Mouse (Mus musculus): ENCODE results near the gene Acadvl.

The Acadvl gene

DNA sequence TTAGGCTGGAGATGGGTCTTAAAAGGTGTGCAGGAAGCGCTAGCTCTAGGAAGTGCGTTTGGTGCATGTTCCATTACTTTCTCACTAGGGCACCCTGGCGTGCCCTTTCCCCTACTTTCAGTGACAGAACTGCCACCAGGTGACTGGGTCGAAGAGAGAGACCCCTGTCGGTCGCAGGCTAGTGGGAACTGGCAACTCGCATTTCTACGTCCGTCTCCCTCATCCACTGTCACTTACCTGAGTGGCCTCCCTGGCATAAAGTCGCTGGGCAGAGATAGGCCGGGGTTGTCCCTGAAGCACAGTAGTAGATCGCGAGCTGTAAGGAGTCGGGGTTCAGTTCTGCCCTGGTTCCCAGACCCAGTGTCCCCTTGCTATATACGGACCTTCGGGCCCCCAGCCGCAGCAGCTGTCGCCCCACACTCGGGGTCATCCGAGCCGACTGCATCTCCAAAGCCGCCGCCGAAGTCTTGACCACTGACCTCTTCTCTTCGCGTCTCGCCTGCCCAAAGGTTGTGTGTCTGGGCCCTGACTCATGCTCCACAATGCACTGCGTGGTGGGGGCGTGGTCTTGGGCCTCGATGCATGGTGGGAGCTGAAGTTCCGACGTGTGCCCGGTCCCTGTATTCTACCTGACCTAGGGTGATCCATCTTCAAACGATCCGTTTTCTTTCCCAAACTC lies at the start of gene Acadvl:
Gene Acadvl, minus strand, starts transcription at position 532 of the 679 bp plus-strand sequence.
- in situ Hi-C loops (cut with MboI, MseI), result loop anchor here (10.0 kb wide), 1 partner anchor 600 kb away; the partner anchor contains the start of gene Kdm6b

DNA sequence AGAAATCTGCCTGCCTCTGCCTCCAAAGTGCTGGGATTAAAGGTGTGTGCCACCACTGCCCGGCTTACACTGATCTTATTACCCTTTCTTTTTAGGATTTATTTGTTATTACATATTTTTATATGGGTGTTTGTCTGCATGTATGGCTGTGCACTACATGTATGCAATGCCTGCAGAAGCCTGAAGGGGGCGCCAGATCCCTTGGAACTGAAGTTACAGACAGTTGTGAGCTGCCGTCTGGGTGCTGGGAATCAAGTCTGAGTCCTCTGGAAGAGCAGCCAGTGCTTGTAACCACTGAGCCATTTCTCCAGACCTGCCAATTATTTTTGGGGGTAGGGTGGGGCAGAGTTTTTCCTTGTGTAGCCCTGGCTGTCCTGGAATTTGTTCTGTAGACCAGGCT lies 47.8 kb upstream of the Acadvl start:
- in situ Hi-C loops (cut with MboI, MseI), result no loop called here

DNA sequence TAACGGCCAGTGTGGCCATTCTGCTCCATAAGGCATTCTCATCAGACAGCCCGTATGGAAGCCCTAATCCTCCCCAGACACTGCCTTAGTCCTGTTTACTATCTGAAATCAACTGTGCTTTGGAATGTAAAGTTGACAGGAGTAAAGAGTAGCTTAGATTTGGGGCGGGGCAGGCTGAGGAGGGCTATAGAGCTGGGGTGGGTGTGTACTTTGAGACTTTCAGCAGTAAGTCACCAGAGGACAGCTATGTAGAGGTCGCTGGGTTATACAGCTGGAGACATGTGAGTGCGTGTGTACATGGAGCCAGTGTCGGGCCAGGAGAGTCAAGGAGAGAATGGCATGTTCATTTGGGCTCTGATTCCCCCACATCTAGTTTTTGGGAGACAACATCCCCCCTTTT lies 44.7 kb upstream of the Acadvl start:
- in situ Hi-C loops (cut with MboI, MseI), result loop anchor here (5.0 kb wide), 1 partner anchor 117 kb away; no protein-coding TSS in a partner anchor

DNA sequence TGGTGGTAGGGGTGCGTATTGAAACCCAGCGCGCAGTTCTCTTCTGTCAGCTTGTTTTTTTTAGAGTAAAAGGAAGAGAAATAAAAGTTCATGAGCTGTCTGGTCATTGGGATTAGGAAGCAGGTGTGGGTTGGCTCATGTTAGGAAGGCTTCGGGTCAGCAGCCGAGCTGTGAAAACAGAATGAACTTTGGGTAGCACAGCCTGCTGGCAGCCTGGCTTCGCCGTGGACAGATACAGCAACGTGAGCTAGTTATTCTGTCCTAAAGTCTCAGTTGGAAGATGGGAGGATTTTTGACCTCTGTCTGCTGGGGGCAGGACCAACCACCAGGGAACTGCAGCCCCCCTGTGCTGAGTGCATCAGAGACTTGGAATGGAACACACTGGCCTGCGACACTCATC lies 42.6 kb upstream of the Acadvl start:
- in situ Hi-C loops (cut with MboI, MseI), result loop anchor here (5.0 kb wide), 1 partner anchor 119 kb away; no protein-coding TSS in a partner anchor

DNA sequence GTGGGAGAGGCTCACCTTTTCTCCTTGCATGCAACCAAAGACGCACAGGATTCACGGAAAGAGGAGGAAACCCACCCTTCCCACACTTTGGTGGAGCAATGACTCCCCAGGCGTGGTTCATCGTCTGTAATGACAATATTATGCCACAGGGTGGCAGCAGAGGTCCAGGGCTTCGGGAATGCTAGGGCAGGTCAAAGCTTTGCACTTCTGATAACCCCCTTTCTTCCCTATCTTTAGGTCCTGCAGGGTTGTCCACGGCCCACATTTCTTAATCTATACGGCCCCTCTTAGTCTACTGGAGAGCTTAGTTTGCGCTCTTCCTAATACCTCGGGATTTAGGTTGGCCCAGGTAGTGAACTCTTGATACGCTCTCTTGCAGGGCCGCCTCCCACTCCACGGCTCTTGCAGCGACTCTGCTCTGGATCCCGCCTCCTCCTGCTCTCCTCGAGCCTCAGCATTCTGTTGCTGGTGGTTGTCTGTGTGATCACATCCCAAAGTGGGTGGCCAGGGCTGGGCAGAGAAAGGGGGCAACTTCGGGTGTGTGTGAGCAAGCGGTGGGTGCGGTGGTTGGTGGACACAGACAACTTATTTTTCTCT lies 40.5 kb upstream of the Acadvl start:
- in situ Hi-C loops (cut with MboI, MseI), result loop anchor here (5.0 kb wide), 1 partner anchor 122 kb away; no protein-coding TSS in a partner anchor

DNA sequence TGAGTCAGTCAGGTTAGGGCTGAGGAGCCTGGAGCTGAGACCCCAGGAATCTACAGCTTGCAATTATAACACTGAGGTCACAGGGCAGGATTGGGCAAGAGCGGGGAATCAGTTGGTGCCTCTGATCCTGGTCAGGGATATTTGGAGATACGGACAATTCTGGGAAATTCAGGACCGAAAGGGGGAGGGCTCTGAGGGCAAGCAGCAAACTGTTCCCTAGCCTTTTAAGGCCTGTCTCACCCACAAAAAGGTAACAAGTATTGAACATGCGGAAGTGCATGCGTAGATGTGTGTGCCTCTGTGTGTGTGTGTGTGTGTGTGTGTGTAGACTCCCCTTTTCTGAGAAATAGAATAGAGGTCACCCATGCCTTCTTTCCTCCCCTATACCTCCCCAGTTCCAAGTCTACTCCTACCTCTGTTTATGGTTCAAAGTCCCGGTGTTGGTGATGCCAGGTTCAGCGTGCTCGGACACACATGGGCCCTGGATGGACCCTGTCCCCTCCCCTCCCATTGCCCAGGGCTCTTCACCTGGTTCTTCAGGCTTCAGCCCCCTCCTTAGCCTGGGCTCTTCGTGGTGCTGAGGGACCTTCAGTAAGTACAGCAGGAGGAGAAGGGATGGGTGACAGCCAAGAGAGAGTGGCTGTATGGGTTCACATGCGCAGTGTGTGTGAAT lies 38.8 kb upstream of the Acadvl start, which contains the start of gene Asgr1:
Gene Asgr1, plus strand, starts transcription at position 188 of the 673 bp plus-strand sequence.
- in situ Hi-C loops (cut with MboI, MseI), result loop anchor here (5.0 kb wide), 1 partner anchor 148 kb away; no protein-coding TSS in a partner anchor

DNA sequence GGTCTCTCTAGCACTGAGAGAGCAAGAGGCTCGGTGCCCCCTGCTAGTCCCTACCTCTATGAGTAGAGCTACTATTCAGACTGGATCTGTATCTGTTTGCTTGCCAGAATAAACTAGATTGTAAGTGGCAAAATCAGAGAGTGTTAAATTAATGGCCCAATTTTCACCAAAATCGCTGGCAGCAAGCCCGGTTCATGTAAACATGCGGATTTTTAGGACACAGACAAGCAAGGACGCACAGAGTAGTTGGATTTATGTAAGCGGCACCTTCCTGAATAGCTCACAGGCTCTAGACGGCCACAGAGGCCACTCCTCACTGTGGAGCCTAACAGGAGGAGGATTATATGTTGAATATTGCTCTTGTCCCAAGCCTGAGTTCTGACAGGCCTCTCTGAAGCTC lies 37.9 kb upstream of the Acadvl start:
- in situ Hi-C loops (cut with MboI, MseI), result loop anchor here (5.0 kb wide), 1 partner anchor 149 kb away; no protein-coding TSS in a partner anchor

DNA sequence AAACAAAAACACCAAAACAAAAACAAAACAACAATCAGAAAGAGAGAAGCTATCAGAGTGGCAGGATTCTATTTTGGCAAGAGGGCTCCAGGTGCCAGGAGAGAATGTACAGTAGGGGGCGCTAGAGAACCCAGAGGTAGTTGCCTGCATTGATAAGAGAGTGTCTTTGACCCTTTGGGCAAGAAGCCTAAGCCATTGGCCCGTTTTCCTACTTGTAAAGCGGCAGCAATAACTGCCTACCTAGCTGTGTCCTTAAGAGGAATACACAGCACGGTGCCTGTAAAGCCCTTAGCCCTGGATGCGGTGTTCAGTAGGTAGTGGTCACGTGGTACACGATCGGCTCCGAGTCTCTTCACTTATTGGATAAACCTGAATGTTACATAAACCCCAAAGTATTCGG lies 34.6 kb upstream of the Acadvl start:
- in situ Hi-C loops (cut with MboI, MseI), result loop anchor here (5.0 kb wide), 1 partner anchor 152 kb away; no protein-coding TSS in a partner anchor

DNA sequence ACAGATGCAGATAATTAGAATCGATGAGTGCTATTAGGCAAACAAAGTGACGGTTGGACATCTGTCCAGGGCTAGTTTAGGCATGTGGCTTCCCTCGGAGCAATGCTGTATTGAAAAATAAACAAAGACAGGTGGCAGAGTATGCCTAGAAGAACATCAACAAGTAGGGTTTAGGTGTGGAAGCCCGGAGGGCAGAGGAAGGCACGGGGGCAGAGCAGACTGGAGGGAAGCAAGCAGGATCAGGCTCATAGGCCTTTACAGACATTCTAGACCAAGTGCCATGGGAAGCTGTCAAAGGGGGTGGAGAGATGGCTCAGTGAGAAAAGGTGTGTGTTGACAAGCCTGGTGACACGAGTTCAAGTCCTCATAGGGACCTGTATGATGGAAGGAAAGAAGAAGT lies 34.2 kb upstream of the Acadvl start:
- in situ Hi-C loops (cut with MboI, MseI), result no loop called here

DNA sequence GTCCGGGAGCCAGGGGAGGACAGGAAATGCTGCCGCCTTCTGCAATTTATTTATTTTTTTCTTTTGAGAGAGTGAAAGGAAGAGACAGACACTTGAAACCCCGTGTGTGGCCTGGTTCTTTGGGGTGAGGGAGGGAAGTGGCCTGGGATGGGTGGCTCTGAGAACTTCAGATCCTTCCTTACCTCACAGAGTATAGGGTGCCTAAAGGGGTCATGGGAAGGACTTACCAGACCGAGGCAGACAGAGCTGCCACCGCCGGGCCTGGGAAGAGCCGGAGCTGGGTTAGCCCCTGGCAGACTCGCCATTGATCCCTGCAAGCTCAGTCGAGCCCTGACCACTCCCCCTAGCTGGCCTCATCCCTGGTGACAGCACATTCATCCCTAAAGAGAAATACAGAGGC lies 30.2 kb upstream of the Acadvl start:
- in situ Hi-C loops (cut with MboI, MseI), result no loop called here

DNA sequence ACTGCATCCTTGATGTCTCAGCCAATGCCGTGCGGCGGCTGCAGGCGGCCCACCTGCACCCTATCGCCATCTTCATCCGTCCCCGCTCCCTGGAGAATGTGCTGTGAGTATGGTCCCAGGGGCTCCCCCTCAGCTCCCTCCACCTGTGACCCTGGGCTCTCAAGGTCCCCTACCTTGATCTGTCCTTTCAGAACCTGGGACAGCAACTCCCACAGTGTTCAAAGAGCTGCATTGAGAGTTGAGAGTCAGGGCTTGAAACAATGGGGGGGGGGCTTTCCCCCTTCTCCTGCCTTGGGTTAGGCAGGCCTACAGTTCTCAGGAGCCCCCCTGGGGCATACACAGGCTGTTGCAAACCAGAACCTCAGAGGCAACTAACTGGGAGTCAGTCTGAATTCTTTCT lies 28.5 kb upstream of the Acadvl start:
- in situ Hi-C loops (cut with MboI, MseI), result no loop called here

DNA sequence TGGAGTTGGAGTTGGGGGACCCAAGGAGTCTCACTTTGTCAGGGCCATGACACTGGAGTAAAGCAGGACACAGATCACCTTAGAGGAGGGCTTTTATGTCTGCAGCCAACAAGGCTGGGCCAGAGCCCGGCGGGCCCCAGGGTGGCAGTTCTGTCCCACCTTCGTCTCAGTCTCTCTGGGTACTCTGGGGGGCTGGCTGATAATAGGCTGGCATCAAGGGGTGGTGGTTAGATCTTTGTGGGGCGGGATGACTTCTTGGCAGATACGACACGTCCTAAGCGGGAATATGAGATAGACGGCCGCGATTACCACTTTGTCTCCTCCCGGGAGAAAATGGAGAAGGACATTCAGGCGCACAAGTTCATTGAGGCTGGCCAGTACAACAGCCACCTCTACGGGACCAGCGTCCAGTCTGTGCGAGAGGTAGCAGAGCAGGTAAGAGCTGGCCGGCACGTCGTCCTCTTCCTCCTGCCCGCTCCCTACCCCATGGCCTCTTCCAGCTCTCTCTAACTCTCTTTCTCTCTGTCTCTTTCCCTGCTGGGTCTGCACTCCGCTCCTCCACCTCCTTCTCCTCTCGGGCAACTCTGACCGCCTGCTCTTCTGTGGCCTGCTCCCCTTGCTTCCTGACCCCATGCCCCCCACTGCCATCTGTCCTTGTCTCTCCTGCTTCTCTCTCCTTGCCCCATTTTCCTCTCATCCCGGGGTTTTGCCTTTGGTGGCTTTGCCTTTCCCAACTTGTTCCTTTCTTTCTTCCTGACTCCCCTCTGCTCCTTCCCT lies 27.3 kb upstream of the Acadvl start:
- in situ Hi-C loops (cut with MboI, MseI), result no loop called here

DNA sequence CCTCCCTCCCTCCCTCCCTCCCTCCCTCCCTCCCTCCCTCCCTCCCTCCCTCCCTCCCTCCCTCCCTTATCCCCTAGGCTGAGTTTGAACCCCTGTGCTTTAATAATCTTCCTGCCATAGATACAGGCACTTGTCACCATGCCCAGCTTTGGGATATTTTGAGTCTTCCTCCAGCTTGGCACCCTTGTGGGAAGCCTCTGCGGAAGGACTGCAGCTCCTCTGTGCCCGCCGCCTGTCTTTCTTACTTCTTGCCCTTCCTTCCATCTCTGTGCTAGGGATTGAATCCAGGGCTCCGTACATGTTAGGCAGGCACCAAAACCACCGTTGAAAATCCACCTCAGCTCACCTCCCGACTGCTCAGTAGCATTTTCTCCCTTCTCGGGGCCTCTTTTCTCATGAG lies 25.0 kb upstream of the Acadvl start:
- in situ Hi-C loops (cut with MboI, MseI), result no loop called here

DNA sequence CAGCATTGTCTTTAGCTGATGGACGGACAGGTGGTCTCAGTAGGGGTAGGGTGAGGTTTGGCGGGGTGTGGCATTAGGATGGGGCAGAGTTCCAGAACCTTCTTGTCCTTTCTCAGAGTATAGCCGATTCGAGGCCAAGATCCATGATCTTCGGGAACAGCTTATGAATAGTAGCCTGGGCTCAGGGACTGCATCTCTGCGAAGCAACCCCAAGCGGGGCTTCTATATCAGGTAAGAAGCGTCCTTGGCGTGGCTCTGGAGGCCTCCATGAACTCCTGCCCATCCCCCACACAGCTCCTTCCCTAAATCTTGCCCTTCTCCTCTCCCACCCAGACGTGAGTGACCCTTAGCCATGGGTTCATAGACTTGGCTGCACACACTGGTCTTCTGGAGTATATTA lies 24.4 kb upstream of the Acadvl start:
- in situ Hi-C loops (cut with MboI, MseI), result no loop called here

DNA sequence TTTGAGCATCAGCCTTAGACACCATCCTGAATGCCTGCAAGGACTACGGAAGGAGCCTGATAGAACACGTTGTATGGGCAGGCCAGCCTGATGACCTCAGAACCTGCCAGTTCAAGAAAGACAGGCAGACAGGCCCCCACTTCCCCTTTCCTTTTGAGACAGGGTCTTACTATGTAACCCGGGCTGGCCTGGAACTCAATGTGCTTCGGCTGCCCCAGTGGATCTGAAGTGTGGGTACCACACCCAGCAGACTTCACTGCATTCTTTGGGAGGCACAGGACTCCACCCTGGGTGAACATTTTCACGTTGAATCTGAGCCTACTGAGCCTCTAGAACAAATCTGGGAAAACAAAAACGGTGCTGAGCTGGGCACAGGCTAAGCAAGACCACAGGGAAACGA lies 23.0 kb upstream of the Acadvl start:
- in situ Hi-C loops (cut with MboI, MseI), result no loop called here

DNA sequence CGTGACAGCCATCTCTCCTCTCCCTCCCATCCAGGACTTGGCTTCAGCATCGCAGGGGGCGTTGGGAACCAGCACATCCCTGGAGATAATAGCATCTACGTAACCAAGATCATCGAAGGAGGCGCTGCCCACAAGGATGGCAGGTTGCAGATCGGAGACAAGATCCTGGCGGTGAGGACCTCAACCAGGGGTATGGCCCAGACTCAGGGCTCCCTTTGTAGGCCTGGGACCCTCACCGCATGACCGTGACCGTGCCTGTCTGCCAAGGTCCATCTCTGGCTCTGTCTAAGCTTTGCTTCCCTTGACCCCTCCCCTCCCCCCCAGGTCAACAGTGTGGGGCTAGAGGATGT lies 16.1 kb upstream of the Acadvl start:
- in situ Hi-C loops (cut with MboI, MseI), result no loop called here

DNA sequence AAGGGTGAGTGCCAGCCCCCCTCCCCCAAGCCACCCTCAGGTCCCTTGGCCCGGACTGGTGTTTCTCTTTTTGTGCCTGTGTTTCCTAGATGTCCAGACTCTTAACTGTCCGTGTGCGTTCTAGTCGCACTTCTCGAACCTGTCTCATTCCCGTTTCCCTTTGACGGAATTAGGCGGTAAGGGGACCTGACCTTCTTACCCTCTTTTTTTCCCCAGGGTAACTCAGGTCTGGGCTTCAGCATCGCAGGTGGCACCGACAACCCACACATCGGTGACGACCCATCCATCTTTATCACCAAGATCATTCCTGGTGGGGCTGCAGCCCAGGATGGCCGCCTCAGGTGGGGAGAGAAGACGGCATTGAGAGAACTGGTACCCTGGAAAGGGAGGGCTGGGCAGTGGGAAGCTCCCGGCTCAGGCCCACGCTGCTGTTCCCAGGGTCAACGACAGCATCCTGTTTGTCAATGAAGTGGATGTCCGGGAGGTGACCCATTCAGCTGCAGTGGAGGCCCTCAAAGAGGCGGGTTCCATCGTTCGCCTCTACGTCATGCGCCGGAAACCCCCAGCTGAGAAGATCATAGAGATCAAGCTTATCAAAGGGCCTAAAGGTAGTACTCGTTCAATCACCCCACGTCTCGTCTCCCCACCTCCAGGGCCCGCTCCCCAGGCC lies 15.6 kb upstream of the Acadvl start:
- in situ Hi-C loops (cut with MboI, MseI), result no loop called here

DNA sequence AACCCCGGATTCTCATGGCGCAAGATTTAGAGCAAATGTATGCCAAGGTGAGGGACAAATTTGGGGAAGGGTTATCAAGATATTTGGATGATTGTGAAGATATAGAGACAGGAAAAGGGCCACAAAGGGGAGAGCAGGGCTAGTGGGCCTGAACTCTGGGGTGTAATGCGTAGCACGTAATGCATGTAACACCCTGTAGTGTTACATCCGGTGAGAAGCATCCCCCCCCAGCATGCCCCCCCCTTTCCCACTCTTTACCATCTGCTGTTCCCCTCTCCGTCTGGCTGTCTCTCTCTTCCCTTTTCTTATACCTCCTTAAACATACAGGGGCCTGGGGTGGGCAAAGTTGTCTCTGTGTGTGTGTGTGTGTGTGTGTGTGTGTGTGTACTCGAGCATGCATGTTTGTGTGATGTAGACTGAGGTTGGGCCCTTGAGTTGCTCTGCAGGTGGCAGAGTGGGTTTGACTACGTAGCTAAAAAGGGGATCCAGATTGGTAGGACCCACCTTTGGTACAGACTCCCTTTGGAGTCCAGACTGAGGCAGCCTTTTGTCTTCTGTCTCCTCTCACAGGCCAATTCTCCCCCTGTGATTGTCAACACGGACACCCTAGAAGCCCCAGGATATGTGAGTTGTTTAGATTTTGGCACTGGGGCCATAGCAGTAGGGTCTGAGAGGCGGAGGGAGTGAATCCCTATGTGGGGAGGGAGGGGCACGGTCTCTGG lies 14.8 kb upstream of the Acadvl start:
- in situ Hi-C loops (cut with MboI, MseI), result no loop called here

DNA sequence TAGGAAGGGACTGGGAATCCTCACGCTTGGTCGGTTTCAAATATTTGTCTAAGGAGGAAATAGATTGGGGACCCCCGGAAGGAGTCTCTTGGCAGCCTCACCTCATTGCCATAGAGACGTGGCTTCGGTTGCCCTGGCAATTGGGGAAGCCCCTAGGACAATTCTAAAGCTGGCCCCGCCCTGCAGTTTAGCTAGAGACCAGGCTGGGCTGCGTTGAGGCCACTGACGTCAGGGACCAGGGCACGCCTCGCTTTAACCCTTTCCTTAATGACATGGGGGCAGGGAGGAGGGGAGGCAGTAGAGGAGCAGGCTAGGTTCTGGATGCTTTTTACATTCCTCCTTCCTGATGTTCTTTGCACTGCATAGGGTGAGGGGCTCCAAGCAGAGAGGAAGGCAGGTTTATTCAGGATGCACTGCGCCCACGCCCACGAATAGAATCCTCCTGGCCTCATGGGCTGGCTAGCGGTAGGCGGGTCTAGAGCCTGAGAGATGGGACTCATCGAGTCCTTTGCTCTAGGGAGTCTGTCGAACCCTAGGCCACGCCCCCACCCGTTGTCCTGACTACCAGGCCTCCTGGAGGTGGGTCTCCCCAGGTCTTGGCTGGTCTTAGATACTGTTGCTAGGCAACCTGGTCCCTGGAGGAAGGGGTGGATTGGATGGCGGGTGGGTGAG lies 14.1 kb upstream of the Acadvl start:
- in situ Hi-C loops (cut with MboI, MseI), result no loop called here

Measured in T-helper 1 cell (primary cell).